Mouse (Mus musculus) bone marrow macrophage, adult 2 months (primary cell): ENCODE data around the gene Fam83e.

Experiments
- CTCF ChIP-seq: IDR thresholded peaks from 2 replicates; pipeline ENCODE4 v1.5.1; 2012; ENCODE audit warnings: low read depth, mild to moderate bottlenecking, low read length, moderate library complexity
- POLR2A ChIP-seq: IDR thresholded peaks from 2 replicates; pipeline ENCODE4 v1.6.1; 2012; ENCODE audit warnings: mild to moderate bottlenecking, low read depth, low read length, borderline replicate concordance

GRCm38 (mm10) chr7:45739162-45739763, 18.3 kb downstream of the Fam83e start:
- TF ChIP-seq CTCF = peak; percentile 65
- no peak for TF ChIP-seq POLR2A
